Mouse (Mus musculus) embryo, embryonic 9.5 days (tissue): ENCODE data around the gene Arl6ip4.

Experiments used
- DNase-seq: peaks from one replicate; pipeline ENCODE4 v3.0.0-alpha.2; 2017; ENCODE audit errors: extremely low spot score

Arl6ip4 gene

DNA sequence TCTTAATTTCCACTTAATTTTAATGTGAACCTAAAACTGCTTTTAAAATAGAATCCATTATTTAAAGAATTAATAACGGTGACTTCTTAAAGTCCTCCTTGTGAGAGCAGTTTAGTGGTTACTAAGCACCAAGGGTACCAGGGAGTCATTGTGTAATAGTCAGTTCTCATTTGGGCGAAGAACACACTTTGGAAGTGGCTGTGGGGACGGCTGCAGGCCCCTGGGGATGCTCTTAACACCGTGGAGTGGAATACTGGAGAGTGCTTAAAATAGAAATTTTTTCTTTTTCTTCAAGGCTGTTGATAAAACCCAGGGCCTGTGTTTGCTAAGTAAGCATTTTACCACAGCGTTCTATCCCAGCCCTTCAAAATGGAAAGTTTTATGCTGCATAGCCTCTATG lies 40.1 kb downstream of the Arl6ip4 start:
- no peak for DNase-seq

DNA sequence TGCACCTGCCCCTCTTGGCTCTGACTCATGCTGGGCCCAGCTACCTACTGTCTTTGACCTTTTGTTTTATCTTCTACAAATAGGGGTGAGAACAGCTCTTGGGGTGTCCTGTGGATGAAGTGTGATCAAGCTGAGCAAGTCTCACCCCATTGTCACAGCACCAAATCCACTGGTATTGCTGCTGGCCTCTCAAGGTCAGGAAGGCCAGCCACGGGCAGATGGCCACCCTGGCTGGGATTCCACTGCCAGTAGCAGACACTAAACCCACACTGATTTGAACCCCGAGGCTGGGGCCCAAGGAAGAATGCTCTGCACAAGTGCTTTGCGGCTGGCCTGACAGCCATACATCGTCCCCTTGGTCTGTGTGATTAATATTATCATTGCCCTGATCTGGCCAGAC lies 42.4 kb downstream of the Arl6ip4 start:
- no peak for DNase-seq

DNA sequence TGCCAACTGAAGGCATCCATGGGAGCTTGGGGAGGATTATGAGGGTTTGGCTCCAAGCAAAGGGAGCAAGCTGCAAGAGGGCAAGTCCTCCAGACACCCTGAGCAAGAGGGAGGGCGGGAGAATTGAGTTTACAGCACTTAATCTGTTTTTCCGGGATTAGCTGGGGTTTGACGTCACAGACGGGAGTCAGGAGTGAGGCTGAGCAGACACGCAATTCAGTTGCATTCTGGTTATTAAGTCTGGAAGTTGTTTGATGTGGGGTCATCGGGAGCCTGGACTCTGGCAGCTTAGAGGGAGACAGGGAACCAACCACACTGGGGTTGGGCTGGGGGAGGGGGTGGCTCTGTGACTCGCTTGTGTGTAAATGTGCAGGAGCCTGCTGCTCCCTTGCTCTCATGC lies 43.6 kb downstream of the Arl6ip4 start:
- DNase-seq = no peak

DNA sequence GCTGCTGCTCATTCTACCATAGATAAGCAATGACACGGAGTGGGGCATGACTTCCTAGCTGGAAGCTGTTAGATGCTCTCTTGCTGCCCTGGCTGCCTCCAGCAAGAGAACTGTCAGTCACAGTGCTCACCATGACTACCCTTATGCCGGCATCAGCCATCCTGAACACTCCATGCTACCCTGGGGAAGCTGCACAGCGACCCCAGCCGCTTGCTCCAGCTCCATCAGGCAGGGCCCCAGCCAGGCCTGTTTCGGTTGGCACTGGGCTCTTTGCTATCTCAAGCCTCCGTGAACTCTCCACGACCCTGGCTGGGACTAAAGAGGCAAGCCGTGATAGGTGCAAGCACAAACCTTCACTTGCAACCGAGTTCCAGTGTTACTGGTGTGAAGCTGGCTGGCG lies 45.9 kb downstream of the Arl6ip4 start:
- DNase-seq = no peak

DNA sequence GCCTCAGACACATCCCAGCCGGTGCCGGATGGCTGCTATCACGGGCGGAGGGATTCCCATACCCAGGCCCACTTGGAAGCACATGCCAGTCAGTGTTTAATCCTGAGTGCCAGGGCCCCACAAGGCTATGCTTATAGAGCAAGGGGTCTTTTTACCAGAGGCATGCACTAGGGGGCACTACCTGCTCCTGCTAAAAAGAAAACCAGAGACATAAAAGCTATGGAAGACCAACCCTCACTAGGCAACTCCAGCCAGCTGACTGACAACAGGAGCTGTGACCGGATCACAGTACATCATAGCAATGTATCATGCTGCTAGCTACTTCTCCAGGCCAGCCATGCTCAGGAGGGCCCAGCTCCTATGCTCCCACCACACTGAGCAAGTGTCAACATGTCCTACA lies 46.7 kb downstream of the Arl6ip4 start:
- DNase-seq = peak; percentile 66

DNA sequence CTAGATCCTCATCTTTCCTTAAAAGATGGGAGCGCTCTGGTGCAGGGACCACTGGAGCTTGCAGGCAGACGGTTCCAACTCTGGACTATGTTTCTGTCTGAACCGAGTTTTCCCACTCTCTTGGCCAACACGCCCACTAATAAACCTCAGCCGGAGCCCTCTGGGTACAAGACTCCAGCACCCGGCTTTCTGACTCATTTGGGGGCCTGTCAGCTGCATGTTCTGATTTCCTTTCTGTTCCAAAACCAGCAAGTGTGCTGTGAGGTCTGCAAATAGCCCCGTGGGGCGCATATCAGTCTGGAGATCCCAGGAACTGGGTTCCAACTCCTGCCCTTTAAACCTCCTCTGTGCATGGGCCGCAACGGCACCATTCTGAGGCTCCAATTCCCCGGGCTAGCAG lies 47.6 kb downstream of the Arl6ip4 start:
- DNase-seq = no peak

DNA sequence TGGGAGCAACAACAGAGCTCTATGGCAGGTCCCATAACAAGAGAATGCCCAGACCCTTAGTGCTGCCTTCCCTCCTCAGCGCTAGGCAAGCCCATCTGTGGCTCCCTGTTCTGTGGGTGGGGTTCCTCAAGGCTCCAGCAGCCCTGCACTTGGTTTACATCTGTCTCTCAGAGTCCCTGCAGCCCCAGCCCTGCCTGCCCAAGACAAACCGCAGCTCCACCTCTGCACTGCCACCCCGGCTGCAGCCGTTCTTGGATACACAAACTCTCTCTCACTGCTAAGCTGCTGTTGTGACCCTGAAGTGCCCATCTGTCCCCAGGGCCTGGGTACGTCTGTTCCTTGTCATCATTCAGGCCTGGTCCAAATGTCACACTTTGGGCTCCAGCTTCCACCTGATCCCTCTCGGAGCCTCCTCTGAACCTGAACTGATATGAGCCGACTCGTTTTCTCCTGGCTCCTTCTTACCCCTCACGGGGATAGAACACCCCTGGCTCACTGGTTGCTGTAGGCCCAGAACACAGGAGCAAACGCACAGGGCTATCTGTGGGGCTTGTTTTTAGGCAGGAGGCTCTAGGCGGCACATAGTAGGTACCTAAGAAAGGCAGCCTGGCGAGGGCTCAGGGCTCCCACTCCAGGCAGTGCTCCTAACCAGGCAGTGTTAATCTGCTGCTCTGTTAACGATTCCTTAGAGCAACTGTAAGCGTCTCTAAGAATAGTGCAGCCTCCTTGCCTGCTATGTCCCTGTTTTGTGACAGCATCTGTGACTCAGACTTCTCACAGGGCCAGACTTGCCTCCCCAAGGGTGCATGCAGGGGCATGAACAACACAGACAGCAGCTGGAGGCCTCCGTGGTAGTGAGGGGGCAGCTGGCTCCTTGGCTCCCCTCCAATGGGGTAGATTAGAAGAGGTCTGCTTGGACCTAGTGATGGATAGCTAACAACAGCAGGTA lies 50.0 kb downstream of the Arl6ip4 start:
- no peak for DNase-seq

DNA sequence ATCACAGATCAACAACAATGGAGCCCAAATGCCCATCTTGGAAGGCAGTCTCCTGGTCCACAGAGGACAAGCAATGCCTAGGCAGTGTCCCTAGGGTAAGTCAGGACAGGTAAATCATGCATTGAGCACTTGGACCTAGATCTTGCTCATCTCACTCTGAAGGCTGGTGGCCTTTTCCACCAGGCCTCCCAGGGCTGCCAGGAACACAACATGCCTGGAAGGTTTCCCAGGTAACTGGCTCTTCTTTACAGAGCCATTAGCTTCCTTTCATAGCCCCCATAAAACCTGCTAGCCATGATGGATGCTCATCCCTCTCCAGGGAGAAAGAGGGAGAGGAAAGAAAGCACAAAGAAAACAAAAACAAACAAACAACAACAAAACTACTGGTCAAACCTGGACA lies 50.9 kb downstream of the Arl6ip4 start:
- no peak for DNase-seq

DNA sequence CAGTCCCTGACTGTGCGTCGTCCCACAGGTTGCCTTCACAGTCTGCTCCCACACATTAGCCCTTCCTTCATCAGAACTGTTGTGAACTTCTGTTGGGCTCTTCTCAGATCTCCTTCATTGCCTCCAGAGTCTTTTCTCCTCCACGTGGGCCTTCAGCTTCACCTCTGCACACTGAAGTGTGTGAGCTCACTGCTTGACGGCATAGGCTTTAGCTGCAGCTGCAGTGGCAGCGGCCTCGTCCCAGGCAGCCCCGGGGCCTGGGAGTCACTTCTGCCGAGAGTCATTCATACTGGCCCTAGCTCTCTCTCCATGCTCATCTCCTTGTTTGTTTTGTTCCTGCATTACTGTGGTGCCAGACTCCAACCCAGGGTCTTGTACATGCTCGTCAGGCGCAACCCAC lies 51.7 kb downstream of the Arl6ip4 start:
- DNase-seq = no peak
